Comparison of ENCODE assay signal across 19 mouse cellular contexts in genomic region chr13:61570027-61570426, GRCm38 (mm10). TPM values are rescaled to one million over a fixed set of nuclear protein-coding genes. Genes with fewer than 3 reads are reported as not detected.
A peak's percentile ranks its signal among the peaks of the same experiment; 100 is the strongest.
DNase-seq lines count a peak whose midpoint lies in the region.
"Had no signal": no experiment of that assay in that cellular context is flagged by ENCODE, and none has a peak within 500 bp of the region (broad histone marks: within the 10 kb centered on the region; RNA-seq: fewer than 3 reads in every experiment).

Gene Cts3, minus strand, starts transcription at chr13:61570127.

- peak; percentile 44 for DNase-seq in heart, adult 11 months
- no peak for DNase-seq in heart, postnatal 25 days (ENCODE audit: low spot score)
- DNase-seq: adrenal gland, adult 2 months; adrenal gland, adult 8-10 months; adrenal gland, postnatal 10 days; adrenal gland, postnatal 14 days; adrenal gland, postnatal 25 days; adrenal gland, postnatal 36 days; B cell, adult 2 months; cerebellum, adult 11 months; cerebellum, adult 11-12 months; cerebellum, adult 18-20 months; cerebellum, adult 2 months had no signal

- intact Hi-C loops in heart, postnatal 25 days (cut with DNase I) = no loop called here

RNA-seq across cellular contexts. Expression of gene Cts3, which starts in this region (rescaled TPM):
- not detected for total RNA-seq in heart, postnatal 25 days (2021)
- total RNA-seq: adrenal gland, adult 18-20 months; adrenal gland, adult 2 months; adrenal gland, adult 8-10 months; adrenal gland, postnatal 10 days; adrenal gland, postnatal 14 days; adrenal gland, postnatal 25 days; adrenal gland, postnatal 36 days; adrenal gland, postnatal 4 days; CH12.LX; ES-E14; G1E; MEL had no signal
